Mouse (Mus musculus): Measurements from ENCODE around the gene Myt1l. TPM values are rescaled to one million over a fixed set of nuclear protein-coding genes. Genes with fewer than 3 reads are reported as not detected.

Myt1l gene
- polyA plus RNA-seq, 1 experiment from 2014 or later = 9.3 TPM

- ATAC-seq (ENCODE audit: insufficient number of reproducible peaks, low FRiP score, low TSS enrichment, low read depth) = no peak
- Histone ChIP-seq H3K4me1 (peaks cover 25% of the 10 kb centered on the region; the same call in 1 of the 2 replicates), H3K27me3 (no peaks in the 10 kb centered on the region), H3K9me3 (replicated peaks) (no peaks in the 10 kb centered on the region), H3K4me3 (replicated peaks) (no peak overlapping the region), H3K27ac (replicated peaks) (0 out of 2 replicates have a peak overlapping the region, but pooled peaks have one; percentile 12), H3K4me2 (replicated peaks) (no peak overlapping the region), H3K36me3 (peaks cover 16% of the 10 kb centered on the region), H3K9ac (no peak overlapping the region)
- 74% methylated on average over 7 of the region's 7 CpGs for WGBS
Observed at GRCm38 (mm10) chr12:29971795-29972464, 443.7 kb downstream of the Myt1l start.

DNA sequence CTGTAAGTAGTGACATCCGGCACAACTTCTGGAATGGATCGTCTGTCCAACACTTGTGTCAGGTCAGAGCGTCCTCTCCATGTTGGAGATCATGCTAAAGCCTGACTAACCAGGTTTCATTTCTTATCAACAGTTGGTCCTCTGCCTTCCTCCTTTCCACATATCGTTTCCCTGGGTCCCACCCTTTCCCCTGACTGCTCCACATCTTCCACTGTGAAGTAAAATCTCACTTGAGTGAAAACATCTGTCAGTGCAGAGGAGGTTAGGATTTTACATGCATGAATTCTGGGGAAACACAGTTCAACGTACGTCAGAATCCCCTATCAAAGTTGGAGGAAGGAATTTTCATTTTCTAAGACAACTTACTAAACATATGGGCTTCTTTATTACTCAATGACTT, 444.3 kb downstream of the Myt1l start:
- Histone ChIP-seq H3K9ac (no peak overlapping the region), H3K4me2 (replicated peaks) (no peak overlapping the region), H3K36me3 (peaks cover 16% of the 10 kb centered on the region), H3K9me3 (replicated peaks) (no peaks in the 10 kb centered on the region), H3K4me1 (peaks cover 25% of the 10 kb centered on the region; the same call in 1 of the 2 replicates), H3K4me3 (replicated peaks) (no peak overlapping the region), H3K27ac (replicated peaks) (0 out of 2 replicates have a peak overlapping the region, but pooled peaks have one; percentile 12), H3K27me3 (no peaks in the 10 kb centered on the region)
- 33% methylated on average over 6 of the region's 6 CpGs for WGBS
- no peak; the same call in 1 of the 2 replicates for ATAC-seq (ENCODE audit: insufficient number of reproducible peaks, low FRiP score, low TSS enrichment, low read depth)

All from embryonic facial prominence, embryonic 15.5 days (tissue).